In genomic region chr16:13437770-13438372, GRCm38 (mm10) we compare ENCODE assay signal across 7 mouse cellular contexts.
DNase-seq lines count a peak whose midpoint lies in the region; ATAC-seq and TF ChIP-seq lines count a peak whose summit lies in the region.

No protein-coding gene starts in this region.

- no peaks in the 10 kb centered on the region for H3K27me3 ChIP-seq in Patski
- 0 out of 2 replicates have a peak, but pooled peaks cover 3% of the 10 kb centered on the region for H3K27me3 ChIP-seq in forebrain, embryonic 12.5 days
- H3K27me3 ChIP-seq in hindbrain, embryonic 10.5 days (ENCODE audit: insufficient read depth, poor library complexity, severe bottlenecking) = no peaks in the 10 kb centered on the region

- TF ChIP-seq CTCF in Patski (IDR thresholded peaks at IDR 0.05) = peak; percentile 51

- intact Hi-C loops in left cerebral cortex, postnatal 14 days (cut with DNase I) = no loop called here

- no peaks in the 10 kb centered on the region for H3K9me3 ChIP-seq in forebrain, embryonic 12.5 days
- H3K9me3 ChIP-seq in hindbrain, embryonic 10.5 days = no peaks in the 10 kb centered on the region

- ATAC-seq in Patski = peak; percentile 75
- ATAC-seq in cerebellum, adult (ENCODE audit: insufficient number of reproducible peaks, low FRiP score, low TSS enrichment) = peak; percentile 37
- ATAC-seq in forebrain, embryonic 12.5 days (ENCODE audit: low FRiP score) = peak; percentile 62
- ATAC-seq in megakaryocyte, adult 5-6 weeks (ENCODE audit: poor library complexity, severe bottlenecking) = peak; percentile 53

- peak overlapping the region; percentile 46 for H3K27ac ChIP-seq in forebrain, embryonic 12.5 days
- H3K27ac ChIP-seq in hindbrain, embryonic 10.5 days = peak overlapping the region; percentile 83

- H3K4me1 ChIP-seq in forebrain, embryonic 12.5 days = peaks cover 10% of the 10 kb centered on the region
- peaks cover 13% of the 10 kb centered on the region for H3K4me1 ChIP-seq in hindbrain, embryonic 10.5 days (replicated peaks)

- CTCF ChIA-PET in Patski (lab: Charles Lee) = interaction anchor here (1.2 to 1.8 kb wide), 4 partner anchors 9 to 279 kb away, joined by 3 to 7 read pairs (median 5); no protein-coding TSS in a partner anchor

- no peaks in the 10 kb centered on the region for H3K36me3 ChIP-seq in forebrain, embryonic 12.5 days (replicated peaks)
- H3K36me3 ChIP-seq in hindbrain, embryonic 10.5 days = no peaks in the 10 kb centered on the region

- peak overlapping the region; percentile 57 for H3K9ac ChIP-seq in forebrain, embryonic 12.5 days

- WGBS in forebrain, embryonic 12.5 days = under 1% methylated on average over 24 of the region's 24 CpGs
- WGBS in hindbrain, embryonic 10.5 days = under 1% methylated on average over 24 of the region's 24 CpGs

- H3K4me2 ChIP-seq in forebrain, embryonic 12.5 days = peak overlapping the region; percentile 67

- POLR2A ChIA-PET in Patski (lab: Charles Lee) = interaction anchor here (1.3 kb wide), 1 partner anchor 277 kb away, joined by 3 read pairs; no protein-coding TSS in a partner anchor

- in situ Hi-C loops in Patski (cut with MboI; ENCODE audit: low pct_unique_long_range_greater_than_20kb) = no loop called here

- peak overlapping the region; percentile 60 for H3K4me3 ChIP-seq in forebrain, embryonic 12.5 days (replicated peaks)
- peak overlapping the region; percentile 74 for H3K4me3 ChIP-seq in hindbrain, embryonic 10.5 days

- DNase-seq in Patski (ENCODE audit: low read depth, low spot score) = peak; percentile 71
- DNase-seq in hindbrain, embryonic 10.5 days (ENCODE audit: low spot score) = peak; percentile 73
- peak; percentile 37 to 52 for DNase-seq in left cerebral cortex, postnatal 14 days (ENCODE audit: low spot score in 2 of 2)
- DNase-seq in right cerebral cortex, postnatal 10 days (ENCODE audit: low spot score in 2 of 2) = peak; percentile 60 to 68

Comparison
In these comparisons a context has a peak if more than half of its experiments do, and no peak if none do; other contexts are left out.
1. Peak in every context shown above with its lines: DNase-seq, ATAC-seq, H3K4me3 ChIP-seq and H3K27ac ChIP-seq.